Mouse (Mus musculus): ENCODE results near the gene Cetn4. TPM values are rescaled to one million over a fixed set of nuclear protein-coding genes. Genes with fewer than 3 reads are reported as not detected.

Cetn4 gene
- polyA plus RNA-seq, 1 experiment from 2014 or later: 2.5 TPM

GRCm38 (mm10) chr3:37269926-37270325, 42.6 kb downstream of the Cetn4 start:
- Histone ChIP-seq H3K9me3 (ENCODE audit: control insufficient read depth, low read length) (no peaks in the 10 kb centered on the region), H3K4me2 (ENCODE audit: low read depth, low read length, severe bottlenecking) (no peak overlapping the region), H3K4me1 (replicated peaks; ENCODE audit: control insufficient read depth, insufficient read depth, low read length) (no peaks in the 10 kb centered on the region), H3K36me3 (ENCODE audit: control insufficient read depth, insufficient read depth, low read length) (no peaks in the 10 kb centered on the region), H3K4me3 (ENCODE audit: low read depth, low read length) (no peak overlapping the region), H3K9ac (ENCODE audit: low read length) (no peak overlapping the region), H3K27me3 (ENCODE audit: control insufficient read depth, insufficient read depth, low read length) (no peaks in the 10 kb centered on the region), H3K27ac (ENCODE audit: low read depth, low read length) (no peak overlapping the region)
- DNase-seq (ENCODE audit: low spot score) (no peak), ATAC-seq (replicated peaks; ENCODE audit: low FRiP score) (no peak)
- WGBS: 93% methylated on average over 4 of the region's 4 CpGs

GRCm38 (mm10) chr3:37268338-37268737, 44.2 kb downstream of the Cetn4 start:
- H3K4me2 ChIP-seq (ENCODE audit: low read depth, low read length, severe bottlenecking): no peak overlapping the region
- no peaks in the 10 kb centered on the region for H3K36me3 ChIP-seq (ENCODE audit: control insufficient read depth, insufficient read depth, low read length)
- no peaks in the 10 kb centered on the region for H3K9me3 ChIP-seq (ENCODE audit: control insufficient read depth, low read length)
- no peak for DNase-seq (ENCODE audit: low spot score)
- H3K4me3 ChIP-seq (ENCODE audit: low read depth, low read length): no peak overlapping the region
- H3K27ac ChIP-seq (ENCODE audit: low read depth, low read length): no peak overlapping the region
- no peaks in the 10 kb centered on the region for H3K27me3 ChIP-seq (ENCODE audit: control insufficient read depth, insufficient read depth, low read length)
- no peak for ATAC-seq (replicated peaks; ENCODE audit: low FRiP score)
- H3K4me1 ChIP-seq (replicated peaks; ENCODE audit: control insufficient read depth, insufficient read depth, low read length): no peaks in the 10 kb centered on the region
- whole genome bisulfite sequencing: 81% methylated on average over 11 of the region's 11 CpGs
- H3K9ac ChIP-seq (ENCODE audit: low read length): no peak overlapping the region

DNA sequence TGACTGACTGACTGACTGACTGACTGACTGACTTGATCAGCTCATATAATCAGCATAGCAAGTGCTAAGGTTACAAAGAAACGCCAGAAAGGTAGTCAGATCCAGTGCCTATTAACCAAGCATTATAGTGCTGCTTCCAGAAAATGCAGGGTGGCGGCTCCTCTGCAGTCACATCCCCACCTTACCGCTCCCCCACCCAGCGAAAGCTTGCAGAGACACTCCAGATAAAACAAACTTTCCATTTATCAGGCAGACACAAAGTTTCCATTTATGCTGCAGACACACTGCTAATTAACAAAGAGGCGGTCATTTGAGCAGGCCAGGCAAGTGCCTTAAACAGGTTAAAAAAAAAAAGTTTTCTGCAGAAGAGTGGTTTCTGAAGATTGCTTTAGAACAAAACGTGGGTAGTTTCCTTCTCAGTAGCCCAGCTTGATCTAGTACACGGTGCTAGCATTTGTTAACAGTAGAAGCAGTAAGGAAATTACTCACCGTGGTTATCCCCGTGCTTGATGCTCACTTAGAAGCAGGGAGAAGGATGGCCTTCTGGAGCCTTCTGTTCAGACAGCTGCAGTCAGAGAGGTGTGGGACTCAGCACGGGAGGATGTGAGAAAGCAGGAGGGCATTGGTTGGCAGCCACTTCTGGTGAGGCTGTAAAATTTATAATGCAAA, 53.0 kb downstream of the Cetn4 start:
- Histone ChIP-seq H3K27me3 (ENCODE audit: control insufficient read depth, insufficient read depth, low read length) (no peaks in the 10 kb centered on the region), H3K4me3 (ENCODE audit: low read depth, low read length) (no peak overlapping the region), H3K27ac (ENCODE audit: low read depth, low read length) (no peak overlapping the region), H3K9ac (ENCODE audit: low read length) (no peak overlapping the region), H3K4me1 (replicated peaks; ENCODE audit: control insufficient read depth, insufficient read depth, low read length) (no peaks in the 10 kb centered on the region), H3K36me3 (ENCODE audit: control insufficient read depth, insufficient read depth, low read length) (no peaks in the 10 kb centered on the region), H3K4me2 (ENCODE audit: low read depth, low read length, severe bottlenecking) (no peak overlapping the region), H3K9me3 (ENCODE audit: control insufficient read depth, low read length) (no peaks in the 10 kb centered on the region)
- WGBS: 74% methylated on average over 10 of the region's 10 CpGs
- DNase-seq (ENCODE audit: low spot score) (no peak), ATAC-seq (replicated peaks; ENCODE audit: low FRiP score) (no peak)

GRCm38 (mm10) chr3:37257776-37258175, 54.7 kb downstream of the Cetn4 start:
- H3K4me2 ChIP-seq (ENCODE audit: low read depth, low read length, severe bottlenecking): no peak overlapping the region
- H3K36me3 ChIP-seq (ENCODE audit: control insufficient read depth, insufficient read depth, low read length): no peaks in the 10 kb centered on the region
- H3K27ac ChIP-seq (ENCODE audit: low read depth, low read length): no peak overlapping the region
- ATAC-seq (replicated peaks; ENCODE audit: low FRiP score): no peak
- no peaks in the 10 kb centered on the region for H3K4me1 ChIP-seq (replicated peaks; ENCODE audit: control insufficient read depth, insufficient read depth, low read length)
- H3K27me3 ChIP-seq (ENCODE audit: control insufficient read depth, insufficient read depth, low read length): no peaks in the 10 kb centered on the region
- no peak overlapping the region for H3K4me3 ChIP-seq (ENCODE audit: low read depth, low read length)
- no peak overlapping the region for H3K9ac ChIP-seq (ENCODE audit: low read length)
- no peak for DNase-seq (ENCODE audit: low spot score)
- no peaks in the 10 kb centered on the region for H3K9me3 ChIP-seq (ENCODE audit: control insufficient read depth, low read length)
- 86% methylated on average over 15 of the region's 15 CpGs for WGBS

Other genes with a start within 250 kb of the Cetn4 start
- gene Adad1, start 249.2 kb downstream of the Cetn4 start, polyA plus RNA-seq (2014; fragmentation: Nextera tagmentation; extraction: Ambion mirVana): not detected in 2 replicates
- 0.33 and 0.57 TPM in 2 replicates for gene Il2, start 186.7 kb downstream of the Cetn4 start, polyA plus RNA-seq (2014; fragmentation: Nextera tagmentation; extraction: Ambion mirVana)
- gene Il21, start 80.1 kb downstream of the Cetn4 start, polyA plus RNA-seq (2014; fragmentation: Nextera tagmentation; extraction: Ambion mirVana): not detected in 2 replicates
- gene Bbs12, start 154 bp downstream of the Cetn4 start, polyA plus RNA-seq (2014; fragmentation: Nextera tagmentation; extraction: Ambion mirVana): 8.8 and 9.3 TPM in 2 replicates
- 0.83 and 1.1 TPM in 2 replicates for gene Fgf2, start 35.6 kb upstream of the Cetn4 start, polyA plus RNA-seq (2014; fragmentation: Nextera tagmentation; extraction: Ambion mirVana)
- gene Spata5, start 107.2 kb upstream of the Cetn4 start, polyA plus RNA-seq (2014; fragmentation: Nextera tagmentation; extraction: Ambion mirVana): 51.6 and 55.0 TPM in 2 replicates
- gene Nudt6, start 107.5 kb upstream of the Cetn4 start, polyA plus RNA-seq (2014; fragmentation: Nextera tagmentation; extraction: Ambion mirVana): 4.4 and 4.5 TPM in 2 replicates